Mouse (Mus musculus) forebrain, embryonic 13.5 days (tissue): ENCODE measurements at regions not wholly inside any gene's neighbourhood (a gene's known extent, or its start where the extent isn't known, plus 50 kb on each side); places are given as distances from the start of the nearest gene placed in this dataset.

Source experiments
- ATAC-seq: fragments of 200-750 bp; cut with Nextera tagmentation; 2 replicates; pipeline ENCODE4 v1.8.0; 2017
- H3K27ac ChIP-seq: fragments of 300-500 bp; sonication (generic); 2 replicates; pipeline ENCODE4 v1.5.1; 2015; ENCODE audit warnings: inconsistent platforms, mild to moderate bottlenecking, moderate library complexity
- H3K27me3 ChIP-seq: fragments of 300-500 bp; sonication (generic); 2 replicates; pipeline ENCODE4 v1.6.1; 2015; ENCODE audit warnings: mild to moderate bottlenecking, inconsistent platforms
- H3K36me3 ChIP-seq: fragments of 300-500 bp; sonication (generic); 2 replicates; pipeline ENCODE4 v1.6.1; 2015; ENCODE audit warnings: mild to moderate bottlenecking, inconsistent platforms; ENCODE audit not compliant: poor library complexity, severe bottlenecking
- H3K4me1 ChIP-seq: fragments of 300-500 bp; sonication (generic); 2 replicates; pipeline ENCODE4 v1.6.1; 2015; ENCODE audit warnings: inconsistent platforms
- H3K4me2 ChIP-seq: fragments of 300-500 bp; sonication (generic); 2 replicates; pipeline ENCODE4 v1.6.1; 2015; ENCODE audit warnings: inconsistent platforms, mild to moderate bottlenecking, moderate library complexity
- H3K4me3 ChIP-seq: fragments of 300-500 bp; sonication (generic); 2 replicates; pipeline ENCODE4 v1.5.1; 2015; ENCODE audit warnings: mild to moderate bottlenecking, inconsistent platforms
- H3K9ac ChIP-seq: fragments of 300-500 bp; sonication (generic); 2 replicates; pipeline ENCODE4 v1.6.1; 2015; ENCODE audit warnings: mild to moderate bottlenecking, inconsistent platforms
- H3K9me3 ChIP-seq: fragments of 300-500 bp; sonication (generic); replicated peaks from 2 replicates; pipeline ENCODE4 v1.6.1; 2016; ENCODE audit warnings: inconsistent platforms
- WGBS: fragments of 180-500 bp; shearing (Covaris S2); methylation state at CpG from one replicate; pipeline ENCODE4 v1.1.7; 2015; 5-methylcytosine and 5-hydroxymethylcytosine counted together

GRCm38 (mm10) chr2:160256251-160256650 lies 77.7 kb downstream of the Gm826 start:
- Histone ChIP-seq H3K9me3 (no peaks in the 10 kb centered on the region), H3K9ac (no peak overlapping the region)
- WGBS = 85% methylated on average over 7 of the region's 7 CpGs

GRCm38 (mm10) chr2:160250228-160250627 lies 83.7 kb downstream of the Gm826 start:
- H3K4me2 ChIP-seq = no peak overlapping the region
- no peak overlapping the region for H3K4me3 ChIP-seq
- WGBS = 90% methylated on average over 3 of the region's 3 CpGs
- no peaks in the 10 kb centered on the region for H3K27me3 ChIP-seq
- H3K9ac ChIP-seq = no peak overlapping the region
- H3K9me3 ChIP-seq = no peaks in the 10 kb centered on the region
- H3K4me1 ChIP-seq = peaks cover 16% of the 10 kb centered on the region
- no peak for ATAC-seq
- H3K27ac ChIP-seq = no peak overlapping the region
- no peaks in the 10 kb centered on the region for H3K36me3 ChIP-seq

More at GRCm38 (mm10) chr2:160256251-160256650, 77.7 kb downstream of the Gm826 start:
- Histone ChIP-seq H3K27me3 (no peaks in the 10 kb centered on the region), H3K36me3 (no peaks in the 10 kb centered on the region), H3K4me1 (no peaks in the 10 kb centered on the region), H3K4me2 (no peak overlapping the region), H3K4me3 (no peak overlapping the region), H3K27ac (no peak overlapping the region)
- no peak for ATAC-seq

GRCm38 (mm10) chr2:160249104-160250093 lies 84.6 kb downstream of the Gm826 start:
- no peak overlapping the region for H3K9ac ChIP-seq
- 57% methylated on average over 9 of the region's 9 CpGs for WGBS
- H3K36me3 ChIP-seq = no peaks in the 10 kb centered on the region
- H3K27ac ChIP-seq = no peak overlapping the region
- ATAC-seq = peak; percentile 78
- no peaks in the 10 kb centered on the region for H3K27me3 ChIP-seq
- H3K4me1 ChIP-seq = peaks cover 19% of the 10 kb centered on the region
- H3K4me3 ChIP-seq = no peak overlapping the region
- H3K4me2 ChIP-seq = no peak overlapping the region
- no peaks in the 10 kb centered on the region for H3K9me3 ChIP-seq

GRCm38 (mm10) chr2:160247286-160247685 lies 86.7 kb downstream of the Gm826 start:
- Histone ChIP-seq H3K4me3 (no peak overlapping the region), H3K36me3 (no peaks in the 10 kb centered on the region), H3K4me2 (no peak overlapping the region), H3K27ac (no peak overlapping the region), H3K9me3 (no peaks in the 10 kb centered on the region), H3K27me3 (no peaks in the 10 kb centered on the region), H3K9ac (no peak overlapping the region), H3K4me1 (peaks cover 19% of the 10 kb centered on the region)
- no peak for ATAC-seq
- 91% methylated on average over 6 of the region's 6 CpGs for WGBS

GRCm38 (mm10) chr2:160246356-160246755 lies 87.6 kb downstream of the Gm826 start:
- Histone ChIP-seq H3K27ac (no peak overlapping the region), H3K9me3 (no peaks in the 10 kb centered on the region), H3K4me3 (no peak overlapping the region), H3K36me3 (no peaks in the 10 kb centered on the region), H3K9ac (no peak overlapping the region), H3K4me2 (no peak overlapping the region), H3K4me1 (peaks cover 19% of the 10 kb centered on the region), H3K27me3 (no peaks in the 10 kb centered on the region)
- whole genome bisulfite sequencing = 52% methylated on average over 1 of the region's 1 CpGs
- ATAC-seq = no peak

GRCm38 (mm10) chr2:160244866-160245265 lies 89.1 kb downstream of the Gm826 start:
- WGBS = 18% methylated on average over 7 of the region's 7 CpGs
- Histone ChIP-seq H3K4me3 (no peak overlapping the region), H3K9ac (no peak overlapping the region), H3K27me3 (no peaks in the 10 kb centered on the region), H3K36me3 (no peaks in the 10 kb centered on the region), H3K4me1 (peaks cover 19% of the 10 kb centered on the region), H3K9me3 (no peaks in the 10 kb centered on the region), H3K27ac (no peak overlapping the region), H3K4me2 (no peak overlapping the region)
- no peak for ATAC-seq

- Histone ChIP-seq H3K27me3 (no peaks in the 10 kb centered on the region), H3K4me2 (no peak overlapping the region), H3K4me3 (no peak overlapping the region), H3K4me1 (peaks cover 4% of the 10 kb centered on the region; the same call in 1 of the 2 replicates), H3K9ac (no peak overlapping the region), H3K36me3 (no peaks in the 10 kb centered on the region), H3K27ac (no peak overlapping the region), H3K9me3 (no peaks in the 10 kb centered on the region)
- 81% methylated on average over 12 of the region's 12 CpGs for WGBS
- ATAC-seq = no peak
Observed at GRCm38 (mm10) chr2:160240531-160241379, 93.2 kb downstream of the Gm826 start.

- Histone ChIP-seq H3K4me2 (no peak overlapping the region), H3K4me1 (no peaks in the 10 kb centered on the region)
- 93% methylated on average over 3 of the region's 3 CpGs for WGBS
Observed at GRCm38 (mm10) chr2:160237436-160238104, 96.4 kb downstream of the Gm826 start.

GRCm38 (mm10) chr2:160236806-160237205 lies 97.2 kb downstream of the Gm826 start:
- Histone ChIP-seq H3K4me2 (no peak overlapping the region), H3K9me3 (no peaks in the 10 kb centered on the region), H3K4me1 (no peaks in the 10 kb centered on the region), H3K9ac (no peak overlapping the region), H3K27ac (no peak overlapping the region), H3K4me3 (no peak overlapping the region), H3K36me3 (no peaks in the 10 kb centered on the region), H3K27me3 (no peaks in the 10 kb centered on the region)
- 90% methylated on average over 7 of the region's 7 CpGs for WGBS
- ATAC-seq = no peak

More at GRCm38 (mm10) chr2:160237436-160238104, 96.4 kb downstream of the Gm826 start:
- no peak for ATAC-seq
- Histone ChIP-seq H3K9ac (no peak overlapping the region), H3K27me3 (no peaks in the 10 kb centered on the region), H3K4me3 (no peak overlapping the region), H3K9me3 (no peaks in the 10 kb centered on the region), H3K27ac (no peak overlapping the region), H3K36me3 (no peaks in the 10 kb centered on the region)

GRCm38 (mm10) chr2:160230786-160231185 lies 103.2 kb downstream of the Gm826 start:
- no peak overlapping the region for H3K4me2 ChIP-seq
- no peaks in the 10 kb centered on the region for H3K27me3 ChIP-seq
- 80% methylated on average over 8 of the region's 8 CpGs for WGBS
- ATAC-seq = no peak
- no peak overlapping the region for H3K9ac ChIP-seq
- H3K9me3 ChIP-seq = no peaks in the 10 kb centered on the region
- no peak overlapping the region for H3K4me3 ChIP-seq
- H3K36me3 ChIP-seq = no peaks in the 10 kb centered on the region
- H3K27ac ChIP-seq = no peak overlapping the region
- no peaks in the 10 kb centered on the region for H3K4me1 ChIP-seq

GRCm38 (mm10) chr2:160228331-160229035 lies 105.5 kb downstream of the Gm826 start:
- Histone ChIP-seq H3K36me3 (no peaks in the 10 kb centered on the region), H3K27me3 (no peaks in the 10 kb centered on the region), H3K4me1 (no peaks in the 10 kb centered on the region), H3K4me2 (no peak overlapping the region), H3K9ac (no peak overlapping the region), H3K4me3 (no peak overlapping the region), H3K9me3 (no peaks in the 10 kb centered on the region), H3K27ac (no peak overlapping the region)
- 71% methylated on average over 8 of the region's 8 CpGs for WGBS
- ATAC-seq = no peak
